Mouse (Mus musculus): ENCODE measurements at regions not wholly inside any gene's neighbourhood (a gene's known extent, or its start where the extent isn't known, plus 50 kb on each side); places are given as distances from the start of the nearest gene placed in this dataset.

DNA sequence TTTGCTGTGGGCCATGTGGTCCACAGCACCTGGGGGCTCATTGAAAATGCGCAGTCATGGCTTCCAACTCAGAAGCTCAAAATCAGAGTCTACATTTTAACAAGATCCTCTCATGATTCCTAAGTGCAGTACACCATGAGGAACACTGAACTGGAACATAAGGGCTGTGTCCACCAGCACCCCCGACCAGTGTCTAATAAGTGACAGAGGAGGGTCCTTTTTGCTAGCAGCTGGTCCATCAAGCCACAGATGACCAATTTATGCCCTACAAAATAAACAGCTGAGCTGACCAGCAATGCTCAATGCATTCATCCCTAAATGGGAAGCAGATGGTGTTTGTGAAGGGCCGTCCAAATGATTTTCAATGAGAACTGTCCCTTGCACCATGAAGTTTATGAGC is 1478.7 kb upstream of the Lrrc6 start:
- Histone ChIP-seq H3K36me3 (ENCODE audit: control insufficient read depth, insufficient read depth) (no peaks in the 10 kb centered on the region), H3K4me3 (ENCODE audit: low read depth, low read length) (no peak overlapping the region), H3K4me2 (ENCODE audit: low read depth, low read length) (no peak overlapping the region), H3K9me3 (replicated peaks; ENCODE audit: control insufficient read depth, low read length) (no peaks in the 10 kb centered on the region), H3K27ac (ENCODE audit: low read length) (no peak overlapping the region), H3K4me1 (ENCODE audit: control insufficient read depth, low read depth, low read length) (no peaks in the 10 kb centered on the region), H3K27me3 (ENCODE audit: control insufficient read depth, insufficient read depth, low read depth, low read length) (no peaks in the 10 kb centered on the region), H3K9ac (ENCODE audit: low read depth, low read length) (no peak overlapping the region)
- ATAC-seq (ENCODE audit: low read depth): no peak
- 52% methylated on average over 3 of the region's 3 CpGs for WGBS (ENCODE audit: insufficient replicate concordance)

- no peak overlapping the region for H3K4me2 ChIP-seq (ENCODE audit: low read depth, low read length)
- no peak overlapping the region for H3K4me3 ChIP-seq (ENCODE audit: low read depth, low read length)
- no peaks in the 10 kb centered on the region for H3K27me3 ChIP-seq (ENCODE audit: control insufficient read depth, insufficient read depth, low read depth, low read length)
- H3K36me3 ChIP-seq (ENCODE audit: control insufficient read depth, insufficient read depth): no peaks in the 10 kb centered on the region
- no peaks in the 10 kb centered on the region for H3K4me1 ChIP-seq (ENCODE audit: control insufficient read depth, low read depth, low read length)
- 59% methylated on average over 2 of the region's 2 CpGs for WGBS (ENCODE audit: insufficient replicate concordance)
- H3K9me3 ChIP-seq (replicated peaks; ENCODE audit: control insufficient read depth, low read length): no peaks in the 10 kb centered on the region
- no peak overlapping the region for H3K27ac ChIP-seq (ENCODE audit: low read length)
- no peak for ATAC-seq (ENCODE audit: low read depth)
- no peak overlapping the region for H3K9ac ChIP-seq (ENCODE audit: low read depth, low read length)
Observed at GRCm38 (mm10) chr15:67977210-67977609, 1476.5 kb upstream of the Lrrc6 start.

DNA sequence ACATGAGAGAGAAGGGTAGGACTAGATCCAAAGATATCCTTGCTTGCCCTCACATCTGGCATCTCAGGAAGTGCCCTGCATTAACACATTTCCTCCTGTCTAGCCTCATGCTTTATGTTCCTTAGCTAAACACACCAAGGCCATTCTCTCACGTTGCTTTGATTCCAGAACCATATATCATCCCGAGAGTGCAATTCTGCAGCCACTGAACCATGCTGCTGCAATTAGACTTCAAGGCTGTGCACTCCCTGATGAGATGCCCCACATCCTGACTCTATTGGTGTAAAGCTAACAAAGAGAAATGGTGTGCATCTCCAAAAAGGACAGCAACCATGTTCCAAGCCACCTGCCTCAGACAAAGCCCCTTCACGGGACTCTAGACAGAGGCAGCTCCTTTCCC is 1471.3 kb upstream of the Lrrc6 start:
- no peak for ATAC-seq (ENCODE audit: low read depth)

DNA sequence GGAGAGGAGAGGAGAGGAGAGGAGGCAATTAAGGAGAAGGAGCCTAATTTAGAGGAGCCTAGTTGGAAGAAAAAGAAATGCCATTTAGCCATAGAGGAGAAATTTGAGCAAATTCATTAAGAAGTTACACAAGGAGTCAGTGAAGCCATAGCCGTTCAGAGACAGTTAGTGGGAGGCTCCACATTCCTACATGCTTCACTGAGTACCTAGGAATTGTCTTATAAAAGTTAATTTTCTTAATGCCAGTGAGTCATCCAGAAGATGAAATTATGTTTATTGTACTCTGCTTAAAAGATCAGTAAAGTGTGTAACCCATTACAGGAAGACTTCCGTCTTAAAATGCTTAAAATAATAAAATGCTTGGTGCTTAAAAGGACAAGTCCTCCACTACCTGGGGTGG is 1453.5 kb upstream of the Lrrc6 start:
- Histone ChIP-seq H3K27ac (ENCODE audit: low read length) (no peak overlapping the region), H3K9ac (ENCODE audit: low read depth, low read length) (no peak overlapping the region), H3K4me2 (ENCODE audit: low read depth, low read length) (no peak overlapping the region), H3K4me3 (ENCODE audit: low read depth, low read length) (no peak overlapping the region), H3K36me3 (ENCODE audit: control insufficient read depth, insufficient read depth) (no peaks in the 10 kb centered on the region), H3K27me3 (ENCODE audit: control insufficient read depth, insufficient read depth, low read depth, low read length) (no peaks in the 10 kb centered on the region), H3K9me3 (replicated peaks; ENCODE audit: control insufficient read depth, low read length) (no peaks in the 10 kb centered on the region), H3K4me1 (ENCODE audit: control insufficient read depth, low read depth, low read length) (no peaks in the 10 kb centered on the region)
- 53% methylated on average over 2 of the region's 2 CpGs for WGBS (ENCODE audit: insufficient replicate concordance)
- ATAC-seq (ENCODE audit: low read depth): no peak

More for the DNA sequence above, 1471.3 kb upstream of the Lrrc6 start:
- no peak overlapping the region for H3K9ac ChIP-seq (ENCODE audit: low read depth, low read length)
- no peak overlapping the region for H3K4me2 ChIP-seq (ENCODE audit: low read depth, low read length)
- no peaks in the 10 kb centered on the region for H3K9me3 ChIP-seq (replicated peaks; ENCODE audit: control insufficient read depth, low read length)
- no peak overlapping the region for H3K27ac ChIP-seq (ENCODE audit: low read length)
- 28% methylated on average over 3 of the region's 3 CpGs for WGBS (ENCODE audit: insufficient replicate concordance)
- H3K27me3 ChIP-seq (ENCODE audit: control insufficient read depth, insufficient read depth, low read depth, low read length): no peaks in the 10 kb centered on the region
- no peaks in the 10 kb centered on the region for H3K4me1 ChIP-seq (ENCODE audit: control insufficient read depth, low read depth, low read length)
- H3K4me3 ChIP-seq (ENCODE audit: low read depth, low read length): no peak overlapping the region
- H3K36me3 ChIP-seq (ENCODE audit: control insufficient read depth, insufficient read depth): no peaks in the 10 kb centered on the region

DNA sequence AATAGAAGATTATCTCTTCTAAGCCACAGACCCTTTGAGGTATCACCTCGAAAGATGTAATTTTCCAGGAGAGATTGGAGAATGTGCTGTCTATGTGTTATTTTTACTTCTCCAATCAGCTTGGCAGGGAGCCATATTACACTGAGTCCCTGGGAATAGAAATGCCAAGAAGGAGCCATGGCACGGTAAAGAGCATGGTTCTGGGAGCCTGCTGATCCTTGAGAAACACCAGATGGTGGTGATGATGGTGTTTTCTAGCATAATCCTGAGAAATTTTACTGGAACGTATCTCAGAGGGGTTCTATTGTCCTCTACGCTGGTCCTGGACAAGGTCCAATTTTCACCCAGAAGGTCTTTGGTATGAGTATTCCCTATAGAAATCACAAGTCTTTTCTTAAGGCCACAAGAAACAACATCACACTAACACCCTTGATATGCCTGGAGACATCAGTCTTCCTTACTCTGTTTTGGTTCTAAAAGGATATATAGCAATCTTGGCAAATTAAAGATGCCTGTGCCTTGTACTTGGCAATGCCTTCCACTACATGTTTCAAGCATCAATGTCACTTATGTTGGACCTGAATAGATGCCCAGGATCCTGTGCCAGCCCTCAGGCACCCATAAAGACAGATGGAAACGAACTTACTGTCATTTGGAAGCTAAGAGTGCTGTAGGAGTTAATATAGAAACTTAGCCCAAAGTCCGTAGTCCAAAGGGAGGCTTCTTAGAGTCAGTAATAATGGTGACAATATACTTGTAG is 1449.8 kb upstream of the Lrrc6 start:
- H3K27ac ChIP-seq (ENCODE audit: low read length): no peak overlapping the region
- no peak overlapping the region for H3K9ac ChIP-seq (ENCODE audit: low read depth, low read length)
- H3K4me2 ChIP-seq (ENCODE audit: low read depth, low read length): no peak overlapping the region
- 50% methylated on average over 6 of the region's 6 CpGs for WGBS (ENCODE audit: insufficient replicate concordance)
- no peak for ATAC-seq (ENCODE audit: low read depth)
- H3K4me1 ChIP-seq (ENCODE audit: control insufficient read depth, low read depth, low read length): no peaks in the 10 kb centered on the region
- H3K36me3 ChIP-seq (ENCODE audit: control insufficient read depth, insufficient read depth): no peaks in the 10 kb centered on the region
- H3K9me3 ChIP-seq (replicated peaks; ENCODE audit: control insufficient read depth, low read length): no peaks in the 10 kb centered on the region
- no peaks in the 10 kb centered on the region for H3K27me3 ChIP-seq (ENCODE audit: control insufficient read depth, insufficient read depth, low read depth, low read length)
- no peak overlapping the region for H3K4me3 ChIP-seq (ENCODE audit: low read depth, low read length)

GRCm38 (mm10) chr15:67944330-67945082 is 1443.8 kb upstream of the Lrrc6 start:
- Histone ChIP-seq H3K4me2 (ENCODE audit: low read depth, low read length) (no peak overlapping the region), H3K27ac (ENCODE audit: low read length) (no peak overlapping the region), H3K36me3 (ENCODE audit: control insufficient read depth, insufficient read depth) (no peaks in the 10 kb centered on the region), H3K9me3 (replicated peaks; ENCODE audit: control insufficient read depth, low read length) (no peaks in the 10 kb centered on the region), H3K4me3 (ENCODE audit: low read depth, low read length) (no peak overlapping the region), H3K4me1 (ENCODE audit: control insufficient read depth, low read depth, low read length) (no peaks in the 10 kb centered on the region), H3K27me3 (ENCODE audit: control insufficient read depth, insufficient read depth, low read depth, low read length) (no peaks in the 10 kb centered on the region), H3K9ac (ENCODE audit: low read depth, low read length) (no peak overlapping the region)
- 66% methylated on average over 3 of the region's 3 CpGs for WGBS (ENCODE audit: insufficient replicate concordance)
- ATAC-seq (ENCODE audit: low read depth): no peak

- Histone ChIP-seq H3K27me3 (ENCODE audit: control insufficient read depth, insufficient read depth, low read depth, low read length) (no peaks in the 10 kb centered on the region), H3K4me1 (ENCODE audit: control insufficient read depth, low read depth, low read length) (no peaks in the 10 kb centered on the region), H3K9ac (ENCODE audit: low read depth, low read length) (no peak overlapping the region), H3K4me3 (ENCODE audit: low read depth, low read length) (no peak overlapping the region), H3K9me3 (replicated peaks; ENCODE audit: control insufficient read depth, low read length) (no peaks in the 10 kb centered on the region), H3K4me2 (ENCODE audit: low read depth, low read length) (no peak overlapping the region), H3K36me3 (ENCODE audit: control insufficient read depth, insufficient read depth) (no peaks in the 10 kb centered on the region), H3K27ac (ENCODE audit: low read length) (no peak overlapping the region)
- no peak for ATAC-seq (ENCODE audit: low read depth)
Observed at GRCm38 (mm10) chr15:67943046-67943445, 1442.3 kb upstream of the Lrrc6 start.

DNA sequence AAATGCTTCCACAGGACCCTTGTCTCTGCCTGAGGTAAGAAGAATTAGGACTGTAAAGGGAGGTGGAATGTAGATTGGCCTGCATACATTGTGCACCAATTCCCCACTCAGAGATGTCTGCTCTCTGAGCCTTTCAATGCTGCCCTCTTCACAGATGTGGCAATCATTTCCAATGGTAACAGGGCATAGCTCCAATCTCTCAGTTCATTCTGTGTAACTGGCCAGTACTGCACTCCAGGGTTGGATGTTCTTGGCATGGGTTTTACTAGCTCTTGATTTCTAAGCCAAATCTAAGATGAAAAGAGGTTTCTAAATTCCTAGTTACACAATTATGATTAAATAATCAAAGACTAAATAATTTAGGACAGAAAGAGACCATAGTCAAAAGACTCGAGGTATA is 1439.8 kb upstream of the Lrrc6 start:
- Histone ChIP-seq H3K4me2 (ENCODE audit: low read depth, low read length) (no peak overlapping the region), H3K9me3 (replicated peaks; ENCODE audit: control insufficient read depth, low read length) (no peaks in the 10 kb centered on the region), H3K9ac (ENCODE audit: low read depth, low read length) (no peak overlapping the region), H3K36me3 (ENCODE audit: control insufficient read depth, insufficient read depth) (no peaks in the 10 kb centered on the region), H3K4me3 (ENCODE audit: low read depth, low read length) (no peak overlapping the region), H3K4me1 (ENCODE audit: control insufficient read depth, low read depth, low read length) (no peaks in the 10 kb centered on the region), H3K27me3 (ENCODE audit: control insufficient read depth, insufficient read depth, low read depth, low read length) (no peaks in the 10 kb centered on the region), H3K27ac (ENCODE audit: low read length) (no peak overlapping the region)
- ATAC-seq (ENCODE audit: low read depth): no peak
- WGBS (ENCODE audit: insufficient replicate concordance): 52% methylated on average over 1 of the region's 1 CpGs

DNA sequence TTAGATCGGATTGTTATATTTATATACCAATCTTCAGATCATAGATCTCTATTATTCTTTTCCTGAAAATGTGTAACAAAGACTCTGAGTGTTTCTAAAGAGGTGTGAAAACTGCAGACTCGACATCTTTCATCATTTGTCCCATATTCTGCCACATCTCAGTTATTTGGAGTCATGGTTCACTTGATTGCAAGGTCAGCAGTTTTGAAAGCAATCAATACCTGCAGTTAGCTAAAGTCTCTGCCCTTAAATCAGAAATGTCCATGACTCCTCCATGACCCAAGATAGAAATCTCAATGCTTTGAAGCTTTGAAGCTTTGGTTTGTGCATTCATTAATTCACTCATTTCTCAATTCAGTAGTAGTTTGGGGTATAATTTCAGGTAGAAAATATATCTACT is 1424.2 kb upstream of the Lrrc6 start:
- Histone ChIP-seq H3K9ac (ENCODE audit: low read depth, low read length) (no peak overlapping the region), H3K4me3 (ENCODE audit: low read depth, low read length) (no peak overlapping the region), H3K4me1 (ENCODE audit: control insufficient read depth, low read depth, low read length) (no peaks in the 10 kb centered on the region), H3K36me3 (ENCODE audit: control insufficient read depth, insufficient read depth) (no peaks in the 10 kb centered on the region), H3K4me2 (ENCODE audit: low read depth, low read length) (no peak overlapping the region), H3K9me3 (replicated peaks; ENCODE audit: control insufficient read depth, low read length) (no peaks in the 10 kb centered on the region), H3K27me3 (ENCODE audit: control insufficient read depth, insufficient read depth, low read depth, low read length) (no peaks in the 10 kb centered on the region), H3K27ac (ENCODE audit: low read length) (no peak overlapping the region)
- WGBS (ENCODE audit: insufficient replicate concordance): 42% methylated on average over 2 of the region's 2 CpGs
- no peak for ATAC-seq (ENCODE audit: low read depth)

Data from liver, embryonic 16.5 days (tissue).